Mouse (Mus musculus) layer of hippocampus, postnatal 10 days (tissue): Measurements from ENCODE around the gene Tmigd3. TPM values are rescaled to one million over a fixed set of nuclear protein-coding genes. Genes with fewer than 3 reads are reported as not detected.

ENCODE experiments used
- DNase-seq, 2 experiments: peaks; one replicate each; pipeline ENCODE4 v3.0.0; 2021; ENCODE audit warnings: low spot score in 2 of 2
- total RNA-seq, 2 experiments: library from RNA; stranded (reverse); gene quantifications; 2 replicates each; pipeline ENCODE4 v1.2.3; 2021

Tmigd3 gene
- total RNA-seq, 2 experiments from 2014 or later = 0.47 TPM; not detected in 1

- no peak for DNase-seq
Measured at GRCm38 (mm10) chr3:105929821-105930220, 59.1 kb downstream of the Tmigd3 start.

- no peak for DNase-seq
Measured at GRCm38 (mm10) chr3:105931095-105931494, 60.4 kb downstream of the Tmigd3 start.

DNA sequence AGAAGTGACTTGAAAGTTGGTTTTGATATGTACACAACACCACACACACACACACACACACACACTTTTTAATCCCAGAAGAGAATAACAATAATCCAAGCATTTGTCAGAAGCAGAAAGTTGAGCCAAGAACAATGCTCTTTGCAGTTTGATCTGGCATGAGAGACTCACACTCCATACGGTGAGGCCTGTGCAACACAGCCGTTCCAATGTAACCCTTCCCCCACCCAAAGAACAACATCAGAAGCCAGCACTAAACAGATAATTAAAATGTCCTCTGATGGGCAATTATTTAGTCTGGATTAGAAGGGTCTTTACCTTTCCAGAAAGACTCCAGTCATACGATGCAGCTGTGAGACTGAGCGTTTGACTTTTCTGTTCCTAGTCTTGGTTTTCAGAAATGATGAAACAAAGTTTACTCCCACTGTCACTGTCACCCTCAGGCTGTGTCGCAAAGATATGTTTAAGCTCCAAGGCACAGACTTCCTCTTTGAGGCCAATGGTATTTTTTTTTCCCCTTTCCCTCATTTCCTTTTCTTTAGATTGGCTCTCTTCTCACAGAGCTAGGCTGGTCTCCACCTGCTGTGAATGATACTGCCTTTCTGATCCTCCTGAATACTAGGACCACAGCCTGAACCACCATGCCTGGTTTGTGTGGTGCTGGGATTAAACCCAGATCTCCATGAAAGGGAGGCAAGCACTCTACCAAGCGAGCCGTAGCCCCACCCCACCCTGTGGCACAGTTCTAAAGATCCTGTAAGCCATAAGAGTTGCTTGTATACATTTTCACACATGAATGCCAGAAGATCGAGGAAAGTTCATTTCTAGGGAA is 61.8 kb downstream of the Tmigd3 start, which contains the start of gene I830077J02Rik:
Gene I830077J02Rik (minus strand): TSS at position 425 of the 832 bp plus-strand sequence.
- DNase-seq = no peak

DNA sequence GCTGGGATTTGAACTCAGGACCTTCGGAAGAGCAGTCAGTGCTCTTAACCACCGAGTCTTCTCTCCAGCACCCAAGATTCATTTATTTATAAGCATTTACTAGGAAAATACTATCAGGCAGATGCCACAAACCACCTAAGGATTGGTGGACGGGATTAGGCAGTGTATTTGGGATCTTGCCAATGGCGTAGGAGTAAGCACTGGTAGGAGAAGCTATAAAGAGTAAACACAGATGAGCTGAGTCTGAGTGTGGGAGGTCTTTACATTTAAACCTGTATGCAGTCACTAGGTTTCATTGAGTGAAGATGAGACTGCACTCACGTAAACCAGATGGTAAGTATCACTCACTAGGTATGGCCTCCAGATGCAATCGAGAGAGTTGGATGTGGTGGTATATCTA is 63.2 kb downstream of the Tmigd3 start:
- no peak for DNase-seq

DNA sequence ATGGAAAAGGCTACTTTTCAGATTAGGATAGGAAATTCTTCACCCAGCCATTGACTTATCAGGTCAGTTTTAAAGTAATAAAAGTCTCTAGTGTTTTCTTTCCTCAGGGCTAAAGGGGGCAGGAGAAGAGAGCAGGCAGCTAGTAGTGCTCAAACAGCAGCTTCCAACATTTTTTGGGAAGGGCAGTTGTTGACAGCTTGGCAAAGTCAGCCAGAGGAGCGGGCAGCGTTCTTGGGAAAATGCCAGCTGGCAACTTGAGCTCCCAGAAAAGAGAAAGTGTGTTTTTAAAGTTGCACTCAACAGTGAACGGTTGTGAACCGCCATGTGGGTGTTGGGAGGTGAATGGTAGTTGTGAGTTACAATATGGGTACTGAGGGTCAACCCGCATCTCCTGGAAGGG is 64.3 kb downstream of the Tmigd3 start:
- DNase-seq = peak in 1 of 2 experiments; percentile 37

DNA sequence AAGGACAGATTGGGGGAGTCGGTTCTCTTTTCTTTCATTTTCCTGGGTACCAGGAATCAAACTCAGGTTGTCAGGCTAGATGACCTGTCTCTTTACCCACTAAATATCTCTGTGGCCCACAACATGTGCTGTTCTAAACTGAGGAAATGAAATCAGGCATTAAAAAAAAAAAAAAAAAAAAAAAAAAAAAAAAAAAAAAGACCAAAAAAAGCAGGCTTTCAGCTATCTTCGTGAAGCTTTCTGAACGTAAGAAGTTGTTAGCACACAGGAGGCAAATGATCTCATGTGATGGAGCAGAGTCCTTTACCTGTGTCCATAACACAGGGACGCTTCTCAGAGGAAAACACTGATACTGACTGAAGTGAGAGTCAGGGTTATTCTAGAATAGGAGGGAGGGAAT is 65.4 kb downstream of the Tmigd3 start:
- DNase-seq = no peak

- DNase-seq = no peak
Measured at GRCm38 (mm10) chr3:105951348-105951747, 80.6 kb downstream of the Tmigd3 start.

GRCm38 (mm10) chr3:105957235-105957634 is 86.5 kb downstream of the Tmigd3 start:
- DNase-seq = no peak

GRCm38 (mm10) chr3:105958204-105958603 is 87.5 kb downstream of the Tmigd3 start:
- DNase-seq = no peak

DNA sequence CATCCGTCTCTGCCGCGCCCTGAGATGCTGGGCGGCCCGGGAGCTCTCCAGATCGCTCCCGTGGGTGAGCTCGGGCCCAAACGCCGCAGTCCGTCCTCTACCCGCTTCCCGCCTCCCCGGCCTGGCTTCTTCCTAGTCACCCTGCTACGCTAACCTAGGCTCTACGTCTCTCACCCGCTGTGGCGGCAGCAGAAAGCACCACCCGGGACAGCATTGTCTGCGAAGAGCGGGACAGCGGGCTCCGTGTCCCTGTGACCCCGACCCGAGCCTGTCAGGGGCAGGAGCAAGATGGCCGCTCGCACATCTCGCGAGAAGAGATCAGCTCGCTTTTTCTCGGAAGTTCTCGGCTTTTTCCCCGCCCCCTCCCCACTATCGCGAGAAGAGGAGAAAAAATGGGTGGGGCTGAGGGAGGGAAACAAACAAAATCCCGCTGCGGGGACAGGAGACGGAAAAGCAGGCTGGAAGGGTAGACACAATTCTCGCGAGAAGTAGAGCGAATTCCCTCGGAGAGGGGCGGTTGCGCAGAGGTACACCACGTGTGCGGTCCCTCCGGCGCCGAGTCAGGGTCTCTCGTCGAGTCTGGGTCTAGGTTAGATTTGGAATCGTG is 88.4 kb downstream of the Tmigd3 start, which contains the start of gene Wdr77:
Gene Wdr77 (plus strand): TSS at position 396 of the 607 bp plus-strand sequence.
- DNase-seq = peak; percentile 92 to 96

- no peak for DNase-seq
Measured at GRCm38 (mm10) chr3:105959585-105959984, 88.9 kb downstream of the Tmigd3 start.

GRCm38 (mm10) chr3:105959999-105960398 is 89.3 kb downstream of the Tmigd3 start, which contains the start of gene Atp5f1:
Gene Atp5f1, minus strand, starts transcription at chr3:105960099.
- DNase-seq = no peak

- DNase-seq = no peak
Measured at GRCm38 (mm10) chr3:105960700-105961099, 90.0 kb downstream of the Tmigd3 start.

GRCm38 (mm10) chr3:105971831-105972446 is 101.2 kb downstream of the Tmigd3 start:
- no peak for DNase-seq

DNA sequence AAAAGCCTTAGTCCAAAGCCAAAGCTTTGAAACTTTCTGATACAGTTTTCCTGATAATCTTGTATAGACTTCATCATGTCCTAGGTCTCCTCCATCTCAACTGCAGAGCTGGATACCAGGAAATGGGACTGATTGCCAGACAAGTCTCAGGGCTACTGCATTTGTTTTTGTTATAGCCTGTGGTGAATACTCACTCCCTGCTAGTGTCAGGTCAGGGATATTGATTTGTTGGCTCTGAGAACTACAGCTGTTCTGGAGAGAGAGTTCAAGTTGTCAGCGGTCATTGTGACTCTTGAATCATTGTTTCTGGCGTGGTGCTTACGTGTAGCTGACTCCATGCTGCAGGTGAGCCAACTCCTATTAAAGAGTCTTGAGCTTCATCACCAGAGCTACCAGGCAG is 102.7 kb downstream of the Tmigd3 start, which contains the start of gene Ovgp1:
Gene Ovgp1 (plus strand): TSS at position 301 of the 400 bp plus-strand sequence.
- DNase-seq = no peak

Other genes with a start within 250 kb of the Tmigd3 start
- 10 to 100 TPM; 12.7 to 13.4 TPM for gene Ddx20, start 183.3 kb upstream of the Tmigd3 start, total RNA-seq
- 10 to 100 TPM; 39.3 to 41.5 TPM for gene Inka2, start 166.3 kb upstream of the Tmigd3 start, total RNA-seq
- gene Rap1a, start 69.6 kb upstream of the Tmigd3 start, total RNA-seq = 10 to 100 TPM; 95.2 to 98.6 TPM
- 1 to 10 TPM in 1 of 2 experiments, under 1 TPM in 1; 0.34 to 1.1 TPM for gene Adora3, start within 50 bp of the Tmigd3 start, total RNA-seq
- 1 to 10 TPM; 1.2 to 1.6 TPM for gene I830077J02Rik, start 61.8 kb downstream of the Tmigd3 start, total RNA-seq
- gene Wdr77, start 88.5 kb downstream of the Tmigd3 start, total RNA-seq = 10 to 100 TPM; 62.4 to 63.4 TPM
- gene Atp5f1, start 89.2 kb downstream of the Tmigd3 start, total RNA-seq = 100 to 1,000 TPM; 325 to 334 TPM
- 1 to 10 TPM; 2.2 to 2.5 TPM for gene Ovgp1, start 102.8 kb downstream of the Tmigd3 start, total RNA-seq
- gene Pifo, start 143.7 kb downstream of the Tmigd3 start, total RNA-seq = 1 to 10 TPM in 1 of 2 experiments, under 1 TPM in 1; 0.65 to 1.4 TPM
- under 1 TPM in 1 of 2 experiments, not detected in 1; 0.39 TPM for gene Chil5, start 161.9 kb downstream of the Tmigd3 start, total RNA-seq
- gene Chia1, start 242.3 kb downstream of the Tmigd3 start, total RNA-seq = 1 to 10 TPM in 1 of 2 experiments, under 1 TPM in 1; 0.91 to 1.3 TPM